Comparison of ENCODE assay signal across 23 mouse cellular contexts in genomic region chr2:159196156-159196555, GRCm38 (mm10).
DNase-seq lines count a peak whose midpoint lies in the region; ATAC-seq and TF ChIP-seq lines count a peak whose summit lies in the region.
"Had no signal": no experiment of that assay in that cellular context is flagged by ENCODE, and none has a peak within 500 bp of the region (broad histone marks: within the 10 kb centered on the region; RNA-seq: fewer than 3 reads in every experiment).

No protein-coding gene starts in this region.

- no peak overlapping the region for H3K27ac ChIP-seq in forebrain, embryonic 14.5 days (ENCODE audit: low read depth, low read length)
- H3K27ac ChIP-seq in forebrain, embryonic 16.5 days (ENCODE audit: low read length), result no peak overlapping the region
- no peak overlapping the region for H3K27ac ChIP-seq in hindbrain, postnatal 0 days
- H3K27ac ChIP-seq: embryonic facial prominence, embryonic 15.5 days; forebrain, embryonic 15.5 days; midbrain, embryonic 10.5 days had no signal

- TF ChIP-seq CTCF in brain, embryonic 14.5 days (IDR thresholded peaks at IDR 0.05; ENCODE audit: borderline replicate concordance, extremely low read depth, insufficient read depth, insufficient read length), result no peak
- no peak for TF ChIP-seq CTCF in hindbrain, postnatal 0 days (IDR thresholded peaks at IDR 0.05; ENCODE audit: low read depth)

- H3K27me3 ChIP-seq in forebrain, embryonic 14.5 days (replicated peaks; ENCODE audit: control insufficient read depth, insufficient read depth, low read length), result no peaks in the 10 kb centered on the region
- H3K27me3 ChIP-seq in forebrain, embryonic 16.5 days (replicated peaks; ENCODE audit: control insufficient read depth, insufficient read depth, low read length), result no peaks in the 10 kb centered on the region
- H3K27me3 ChIP-seq in hindbrain, postnatal 0 days (ENCODE audit: insufficient read depth, low read length), result no peaks in the 10 kb centered on the region
- H3K27me3 ChIP-seq: CH12.LX; embryonic facial prominence, embryonic 15.5 days; forebrain, embryonic 15.5 days; heart, embryonic 12.5 days had no signal

- TF ChIP-seq POLR2A in brain, embryonic 14.5 days (IDR thresholded peaks at IDR 0.05; ENCODE audit: borderline replicate concordance, extremely low read depth, insufficient read depth, insufficient read length, poor library complexity, severe bottlenecking), result no peak

- no peak for ATAC-seq in forebrain, embryonic 14.5 days
- no peak for ATAC-seq in forebrain, embryonic 16.5 days
- ATAC-seq in hindbrain, postnatal 0 days, result no peak
- ATAC-seq: forebrain, embryonic 15.5 days had no signal

- H3K9ac ChIP-seq in forebrain, embryonic 14.5 days (ENCODE audit: low read length), result no peak overlapping the region
- no peak overlapping the region for H3K9ac ChIP-seq in forebrain, embryonic 16.5 days (replicated peaks; ENCODE audit: low read depth, low read length)
- H3K9ac ChIP-seq in hindbrain, postnatal 0 days (replicated peaks; ENCODE audit: low read length), result no peak overlapping the region
- H3K9ac ChIP-seq: embryonic facial prominence, embryonic 15.5 days; forebrain, embryonic 15.5 days; heart, embryonic 12.5 days had no signal

- no peak overlapping the region for H3K4me3 ChIP-seq in forebrain, embryonic 14.5 days (ENCODE audit: low read depth, low read length)
- H3K4me3 ChIP-seq in forebrain, embryonic 16.5 days (replicated peaks; ENCODE audit: low read length), result no peak overlapping the region
- H3K4me3 ChIP-seq in hindbrain, postnatal 0 days (ENCODE audit: low read length), result no peak overlapping the region
- H3K4me3 ChIP-seq: embryonic facial prominence, embryonic 15.5 days; forebrain, embryonic 15.5 days; heart, embryonic 12.5 days; midbrain, embryonic 10.5 days had no signal

- no peaks in the 10 kb centered on the region for H3K36me3 ChIP-seq in forebrain, embryonic 14.5 days (ENCODE audit: control insufficient read depth, insufficient read depth, low read length)
- H3K36me3 ChIP-seq in forebrain, embryonic 16.5 days (ENCODE audit: control insufficient read depth, insufficient read depth), result no peaks in the 10 kb centered on the region
- no peaks in the 10 kb centered on the region for H3K36me3 ChIP-seq in hindbrain, postnatal 0 days (ENCODE audit: insufficient read depth, low read length)
- H3K36me3 ChIP-seq: embryonic facial prominence, embryonic 15.5 days; forebrain, embryonic 15.5 days; heart, embryonic 12.5 days; midbrain, embryonic 10.5 days had no signal

- H3K4me1 ChIP-seq in forebrain, embryonic 14.5 days (ENCODE audit: control insufficient read depth, insufficient read depth, low read length), result no peaks in the 10 kb centered on the region
- H3K4me1 ChIP-seq in forebrain, embryonic 16.5 days (replicated peaks; ENCODE audit: control insufficient read depth, insufficient read depth, low read length), result no peaks in the 10 kb centered on the region
- H3K4me1 ChIP-seq in hindbrain, postnatal 0 days (ENCODE audit: insufficient read depth, low read length), result no peaks in the 10 kb centered on the region
- H3K4me1 ChIP-seq: embryonic facial prominence, embryonic 15.5 days; forebrain, embryonic 15.5 days; heart, embryonic 12.5 days; midbrain, embryonic 10.5 days had no signal

- no peaks in the 10 kb centered on the region for H3K9me3 ChIP-seq in forebrain, embryonic 14.5 days (replicated peaks; ENCODE audit: control insufficient read depth, low read length)
- H3K9me3 ChIP-seq in forebrain, embryonic 16.5 days (ENCODE audit: control insufficient read depth, low read length), result no peaks in the 10 kb centered on the region
- H3K9me3 ChIP-seq in hindbrain, postnatal 0 days (ENCODE audit: low read length), result no peaks in the 10 kb centered on the region
- H3K9me3 ChIP-seq: embryonic facial prominence, embryonic 15.5 days; forebrain, embryonic 15.5 days; heart, embryonic 12.5 days; midbrain, embryonic 10.5 days had no signal

- peak; percentile 2 for DNase-seq in forebrain, embryonic 14.5 days (ENCODE audit: low spot score)
- peak; percentile 12 for DNase-seq in retina, embryonic 14.5 days (ENCODE audit: low spot score)
- no peak for DNase-seq in retina, postnatal 1 day
- DNase-seq in brain, embryonic 14.5 days (ENCODE audit: low read depth), result peak; percentile 31
- DNase-seq in forelimb bud, embryonic 11.5 days (ENCODE audit: low read depth, low spot score), result peak; percentile 10
- DNase-seq in urinary bladder, postnatal 36 days (ENCODE audit: low spot score in 2 of 2), result no peak
- no peak for DNase-seq in hindbrain, postnatal 0 days (ENCODE audit: low spot score)
- DNase-seq: adrenal gland, postnatal 14 days; cerebellum, adult 11-12 months; gastrocnemius, postnatal 14 days; heart, adult 18-20 months; heart, postnatal 10 days; kidney, adult 11 months; layer of hippocampus, adult 9-11 months; lung, postnatal 10 days; thymus, adult 2 months; thymus, postnatal 4 days had no signal

- no peak overlapping the region for H3K4me2 ChIP-seq in forebrain, embryonic 14.5 days (ENCODE audit: low read length)
- no peak overlapping the region for H3K4me2 ChIP-seq in forebrain, embryonic 16.5 days (ENCODE audit: low read length)
- no peak overlapping the region for H3K4me2 ChIP-seq in hindbrain, postnatal 0 days (ENCODE audit: low read depth, low read length)
- H3K4me2 ChIP-seq: embryonic facial prominence, embryonic 15.5 days; forebrain, embryonic 15.5 days; heart, embryonic 12.5 days had no signal

- 55% methylated on average over 7 of the region's 7 CpGs for WGBS in forebrain, embryonic 14.5 days
- 60% methylated on average over 7 of the region's 7 CpGs for WGBS in forebrain, embryonic 16.5 days
- 46% methylated on average over 7 of the region's 7 CpGs for WGBS in hindbrain, postnatal 0 days

Comparison
In these comparisons a context has a peak if more than half of its experiments do, and no peak if none do; other contexts are left out.
1. DNase-seq: peak in forebrain, embryonic 14.5 days (single experiment), retina, embryonic 14.5 days (single experiment), brain, embryonic 14.5 days (single experiment) and forelimb bud, embryonic 11.5 days (single experiment); none in retina, postnatal 1 day (single experiment), urinary bladder, postnatal 36 days (0 of 2) and hindbrain, postnatal 0 days (single experiment).